Mouse (Mus musculus) left cerebral cortex, adult 2 months (tissue): ENCODE data around the gene Slc34a2. TPM values are rescaled to one million over a fixed set of nuclear protein-coding genes. Genes with fewer than 3 reads are reported as not detected.
A peak's percentile ranks its signal among the peaks of the same experiment; 100 is the strongest.

Source experiments
- DNase-seq, 2 experiments: peaks; one replicate each; pipeline ENCODE4 v3.0.0; 2021 to 2022; ENCODE audit warnings: low spot score in 2 of 2, mixed read lengths in 1 of 2; ENCODE audit errors: extremely low spot score in 1 of 2
- H3K27ac ChIP-seq: fragments of 200-600 bp; 2 replicates; pipeline ENCODE4 v1.8.1; 2022
- H3K4me3 ChIP-seq: fragments of 200-600 bp; 2 replicates; pipeline ENCODE4 v1.8.1; 2022
- CTCF ChIP-seq: fragments of 200-600 bp; IDR thresholded peaks from 2 replicates; pipeline ENCODE4 v1.8.1; 2022; ENCODE audit warnings: antibody characterized with exemption, mild to moderate bottlenecking, moderate library complexity
- intact Hi-C: fragments of 180-260 bp; cut with DNase I; formaldehyde crosslinking; loops from one replicate; pipeline ENCODE4 v1.15.1; 2025
- total RNA-seq, 2 experiments: library from RNA; stranded (reverse); gene quantifications; 2 replicates each; pipeline ENCODE4 v1.2.3; 2021

The Slc34a2 gene
- total RNA-seq, 2 experiments from 2014 or later, result not detected

GRCm38 (mm10) chr5:53101848-53102473 lies 64.1 kb downstream of the Slc34a2 start:
- intact Hi-C loops, result no loop called here

GRCm38 (mm10) chr5:53104177-53104855 lies 66.4 kb downstream of the Slc34a2 start:
- Histone ChIP-seq H3K4me3 (no peak overlapping the region), H3K27ac (no peak overlapping the region)
- TF ChIP-seq CTCF, result no peak
- intact Hi-C loops, result no loop called here
- DNase-seq, result no peak

More at GRCm38 (mm10) chr5:53101848-53102473, 64.1 kb downstream of the Slc34a2 start:
- TF ChIP-seq CTCF, result no peak
- Histone ChIP-seq H3K27ac (no peak overlapping the region), H3K4me3 (no peak overlapping the region)
- DNase-seq, result no peak

- intact Hi-C loops, result no loop called here
- Histone ChIP-seq H3K4me3 (no peak overlapping the region), H3K27ac (no peak overlapping the region)
- TF ChIP-seq CTCF, result peak; percentile 28
- peak in 1 of 2 experiments; percentile 22 for DNase-seq
These were observed 67.8 kb downstream of the Slc34a2 start for GRCm38 (mm10) chr5:53105716-53106115.

- no peak for TF ChIP-seq CTCF
- no peak overlapping the region for H3K27ac ChIP-seq
- H3K4me3 ChIP-seq, result no peak overlapping the region
- no peak for DNase-seq
- intact Hi-C loops, result no loop called here
These were observed 68.2 kb downstream of the Slc34a2 start for GRCm38 (mm10) chr5:53106125-53106524.

- intact Hi-C loops, result no loop called here
- DNase-seq, result no peak
- no peak overlapping the region for H3K4me3 ChIP-seq
- TF ChIP-seq CTCF, result no peak
- no peak overlapping the region for H3K27ac ChIP-seq
These were observed 68.8 kb downstream of the Slc34a2 start for GRCm38 (mm10) chr5:53106731-53107130.

GRCm38 (mm10) chr5:53108026-53108425 lies 70.1 kb downstream of the Slc34a2 start:
- H3K27ac ChIP-seq, result no peak overlapping the region
- DNase-seq, result no peak
- H3K4me3 ChIP-seq, result no peak overlapping the region
- intact Hi-C loops, result no loop called here
- TF ChIP-seq CTCF, result no peak

GRCm38 (mm10) chr5:53108668-53109067 lies 70.8 kb downstream of the Slc34a2 start:
- DNase-seq, result no peak
- TF ChIP-seq CTCF, result peak; percentile 48
- Histone ChIP-seq H3K27ac (no peak overlapping the region), H3K4me3 (no peak overlapping the region)
- intact Hi-C loops, result no loop called here

- DNase-seq, result no peak
- H3K27ac ChIP-seq, result no peak overlapping the region
- no peak for TF ChIP-seq CTCF
- H3K4me3 ChIP-seq, result no peak overlapping the region
- intact Hi-C loops, result no loop called here
These were observed 72.3 kb downstream of the Slc34a2 start for GRCm38 (mm10) chr5:53110225-53110624.

GRCm38 (mm10) chr5:53111036-53111435 lies 73.2 kb downstream of the Slc34a2 start:
- Histone ChIP-seq H3K4me3 (no peak overlapping the region), H3K27ac (no peak overlapping the region)
- intact Hi-C loops, result no loop called here
- DNase-seq, result no peak
- no peak for TF ChIP-seq CTCF

- Histone ChIP-seq H3K27ac (no peak overlapping the region), H3K4me3 (no peak overlapping the region)
- no peak for DNase-seq
- intact Hi-C loops, result no loop called here
- TF ChIP-seq CTCF, result peak; percentile 33
These were observed 75.1 kb downstream of the Slc34a2 start for GRCm38 (mm10) chr5:53112942-53113341.

GRCm38 (mm10) chr5:53114616-53115267 lies 76.9 kb downstream of the Slc34a2 start:
- no peak overlapping the region for H3K27ac ChIP-seq
- no peak overlapping the region for H3K4me3 ChIP-seq
- no peak for DNase-seq
- intact Hi-C loops, result no loop called here
- TF ChIP-seq CTCF, result no peak

GRCm38 (mm10) chr5:53118212-53118611 lies 80.3 kb downstream of the Slc34a2 start:
- H3K4me3 ChIP-seq, result no peak overlapping the region
- intact Hi-C loops, result no loop called here

More at GRCm38 (mm10) chr5:53118212-53118611, 80.3 kb downstream of the Slc34a2 start:
- no peak for DNase-seq
- no peak for TF ChIP-seq CTCF
- no peak overlapping the region for H3K27ac ChIP-seq
